Mouse (Mus musculus): ENCODE measurements at regions not wholly inside any gene's neighbourhood (a gene's known extent, or its start where the extent isn't known, plus 50 kb on each side); places are given as distances from the start of the nearest gene placed in this dataset.

- TF ChIP-seq POLR2A (IDR thresholded peaks at IDR 0.05; ENCODE audit: insufficient read depth, low read depth, low read length) (no peak), CTCF (IDR thresholded peaks at IDR 0.05; ENCODE audit: insufficient read depth, low read depth, low read length) (no peak)
Observed at GRCm38 (mm10) chr1:154286080-154286479, 85.1 kb downstream of the Zfp648 start.

Measured in olfactory bulb, adult 2 months (tissue).